Mouse (Mus musculus) bone marrow, adult 2 months (tissue): ENCODE measurements around the gene Sec22b.

Experiments used
- CTCF ChIP-seq: fragments of 200-500 bp; IDR thresholded peaks from 2 replicates; pipeline ENCODE4 v1.5.1; 2011; ENCODE audit warnings: low read length, control low read depth; ENCODE audit not compliant: control insufficient read depth, insufficient read depth
- POLR2A ChIP-seq: fragments of 200-500 bp; IDR thresholded peaks from 2 replicates; pipeline ENCODE4 v1.6.1; 2011; ENCODE audit warnings: low read depth, mild to moderate bottlenecking, control low read depth, low read length, borderline replicate concordance; ENCODE audit not compliant: control insufficient read depth

- TF ChIP-seq POLR2A (no peak), CTCF (no peak)
Measured at GRCm38 (mm10) chr3:97911093-97911492, 10.1 kb downstream of the Sec22b start.
